Mouse (Mus musculus) limb, embryonic 15.5 days (tissue): ENCODE measurements around the gene Dnm3. TPM values are rescaled to one million over a fixed set of nuclear protein-coding genes. Genes with fewer than 3 reads are reported as not detected.

Experiments
- ATAC-seq: fragments of 200-750 bp; cut with Nextera tagmentation; 2 replicates; pipeline ENCODE4 v1.8.0; 2017; ENCODE audit warnings: low read depth, moderate TSS enrichment; ENCODE audit not compliant: insufficient number of reproducible peaks, low FRiP score, low TSS enrichment
- H3K27ac ChIP-seq: fragments of 300-500 bp; sonication (generic); 2 replicates; pipeline ENCODE4 v1.5.1; 2015; ENCODE audit warnings: moderate library complexity, mild to moderate bottlenecking, inconsistent platforms
- H3K27me3 ChIP-seq: fragments of 300-500 bp; sonication (generic); 2 replicates; pipeline ENCODE4 v1.6.1; 2015; ENCODE audit warnings: inconsistent platforms
- H3K36me3 ChIP-seq: fragments of 300-500 bp; sonication (generic); 2 replicates; pipeline ENCODE4 v1.6.1; 2015; ENCODE audit warnings: inconsistent platforms
- H3K4me1 ChIP-seq: fragments of 300-500 bp; sonication (generic); 2 replicates; pipeline ENCODE4 v1.6.1; 2015; ENCODE audit warnings: inconsistent platforms
- H3K4me2 ChIP-seq: fragments of 300-500 bp; sonication (generic); 2 replicates; pipeline ENCODE4 v1.6.1; 2015; ENCODE audit warnings: mild to moderate bottlenecking, inconsistent platforms
- H3K4me3 ChIP-seq: fragments of 300-500 bp; sonication (generic); 2 replicates; pipeline ENCODE4 v1.5.1; 2015; ENCODE audit warnings: mild to moderate bottlenecking, inconsistent platforms
- H3K9ac ChIP-seq: fragments of 300-500 bp; sonication (generic); 2 replicates; pipeline ENCODE4 v1.6.1; 2015; ENCODE audit warnings: inconsistent platforms
- H3K9me3 ChIP-seq: fragments of 300-500 bp; sonication (generic); 2 replicates; pipeline ENCODE4 v1.6.1; 2016; ENCODE audit warnings: inconsistent platforms
- WGBS: fragments of 180-500 bp; shearing (Covaris S2); methylation state at CpG from one replicate; pipeline ENCODE4 v1.1.7; 2015; 5-methylcytosine and 5-hydroxymethylcytosine counted together
- polyA plus RNA-seq: library from polyadenylated mRNA; unstranded; fragments of >200 nt; fragmentation: Nextera tagmentation; extraction: Ambion mirVana; gene quantifications from 2 replicates; pipeline ENCODE4 v1.2.1, GENCODE M21; 2015

Dnm3 gene
- polyA plus RNA-seq, 1 experiment from 2014 or later: 23.6 TPM

GRCm38 (mm10) chr1:162108726-162109436 is 369.0 kb downstream of the Dnm3 start:
- no peak for ATAC-seq
- Histone ChIP-seq H3K4me2 (no peak overlapping the region), H3K36me3 (no peaks in the 10 kb centered on the region), H3K27ac (peak overlapping the region; percentile 81), H3K9ac (no peak overlapping the region), H3K4me1 (peaks cover 14% of the 10 kb centered on the region), H3K27me3 (no peaks in the 10 kb centered on the region), H3K4me3 (no peak overlapping the region), H3K9me3 (no peaks in the 10 kb centered on the region)
- WGBS: 53% methylated on average over 6 of the region's 6 CpGs

DNA sequence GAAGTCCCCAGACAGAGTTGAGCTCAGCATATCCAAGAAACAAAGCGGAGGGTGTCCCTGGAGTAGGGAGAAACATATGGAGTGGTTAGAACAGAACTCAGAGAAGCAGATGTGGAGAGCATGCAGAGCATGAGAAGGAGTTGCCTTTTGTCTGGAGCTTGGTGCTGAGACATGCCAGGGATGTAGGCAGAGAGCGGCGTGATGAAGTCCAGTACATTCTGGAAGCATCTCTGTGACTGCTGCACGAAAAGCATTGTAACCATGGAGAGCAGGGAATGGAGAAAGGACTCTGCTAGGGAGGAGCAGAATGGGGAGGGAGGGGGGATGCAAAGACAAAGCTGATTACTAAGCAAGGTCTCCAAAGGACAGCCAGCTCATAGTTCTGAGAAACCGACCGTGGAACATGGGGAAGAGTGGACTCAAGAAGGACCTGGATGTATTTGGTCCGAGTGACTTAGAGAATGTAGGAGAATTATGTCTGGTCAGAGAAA is 369.6 kb downstream of the Dnm3 start:
- 61% methylated on average over 7 of the region's 7 CpGs for WGBS
- H3K27me3 ChIP-seq: no peaks in the 10 kb centered on the region
- peak; percentile 48; the same call in 1 of the 2 replicates for ATAC-seq
- peak overlapping the region; percentile 81 for H3K27ac ChIP-seq
- H3K4me3 ChIP-seq: no peak overlapping the region
- no peaks in the 10 kb centered on the region for H3K36me3 ChIP-seq
- peaks cover 14% of the 10 kb centered on the region for H3K4me1 ChIP-seq
- no peak overlapping the region for H3K9ac ChIP-seq
- no peaks in the 10 kb centered on the region for H3K9me3 ChIP-seq
- H3K4me2 ChIP-seq: no peak overlapping the region

DNA sequence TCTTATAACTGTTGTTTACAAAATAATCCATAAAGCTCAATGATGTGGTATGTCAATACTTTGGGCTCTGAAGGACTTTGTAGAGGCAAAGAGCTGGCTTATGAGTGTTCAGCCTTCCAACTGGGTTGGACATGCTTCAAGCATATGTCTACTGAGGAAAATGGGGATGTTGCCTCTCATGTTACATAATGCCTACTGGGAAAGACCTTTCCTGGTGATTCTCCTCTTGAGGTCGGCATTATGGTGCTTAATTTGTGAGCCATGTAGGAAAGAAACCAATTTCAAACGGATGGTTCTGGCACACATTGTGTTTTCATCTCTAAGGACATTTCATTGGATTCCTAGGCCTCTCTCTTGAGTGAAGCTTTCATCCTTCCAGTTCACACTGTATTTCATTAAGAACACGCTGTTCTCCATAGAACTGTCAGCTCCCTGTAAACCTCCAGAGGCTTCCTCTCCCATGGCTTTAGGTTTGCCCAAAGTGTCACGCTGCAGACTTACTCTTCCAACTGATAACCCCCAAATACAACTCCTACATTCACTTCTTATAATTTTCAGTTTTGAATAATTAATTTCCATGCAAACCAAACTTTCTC is 370.7 kb downstream of the Dnm3 start:
- no peak overlapping the region for H3K4me3 ChIP-seq
- no peak overlapping the region for H3K9ac ChIP-seq
- H3K27ac ChIP-seq: peak overlapping the region; percentile 54; the same call in 1 of the 2 replicates
- no peak overlapping the region for H3K4me2 ChIP-seq
- H3K27me3 ChIP-seq: no peaks in the 10 kb centered on the region
- WGBS: 68% methylated on average over 4 of the region's 4 CpGs
- H3K36me3 ChIP-seq: no peaks in the 10 kb centered on the region
- ATAC-seq: no peak
- H3K4me1 ChIP-seq: peaks cover 14% of the 10 kb centered on the region
- H3K9me3 ChIP-seq: no peaks in the 10 kb centered on the region

DNA sequence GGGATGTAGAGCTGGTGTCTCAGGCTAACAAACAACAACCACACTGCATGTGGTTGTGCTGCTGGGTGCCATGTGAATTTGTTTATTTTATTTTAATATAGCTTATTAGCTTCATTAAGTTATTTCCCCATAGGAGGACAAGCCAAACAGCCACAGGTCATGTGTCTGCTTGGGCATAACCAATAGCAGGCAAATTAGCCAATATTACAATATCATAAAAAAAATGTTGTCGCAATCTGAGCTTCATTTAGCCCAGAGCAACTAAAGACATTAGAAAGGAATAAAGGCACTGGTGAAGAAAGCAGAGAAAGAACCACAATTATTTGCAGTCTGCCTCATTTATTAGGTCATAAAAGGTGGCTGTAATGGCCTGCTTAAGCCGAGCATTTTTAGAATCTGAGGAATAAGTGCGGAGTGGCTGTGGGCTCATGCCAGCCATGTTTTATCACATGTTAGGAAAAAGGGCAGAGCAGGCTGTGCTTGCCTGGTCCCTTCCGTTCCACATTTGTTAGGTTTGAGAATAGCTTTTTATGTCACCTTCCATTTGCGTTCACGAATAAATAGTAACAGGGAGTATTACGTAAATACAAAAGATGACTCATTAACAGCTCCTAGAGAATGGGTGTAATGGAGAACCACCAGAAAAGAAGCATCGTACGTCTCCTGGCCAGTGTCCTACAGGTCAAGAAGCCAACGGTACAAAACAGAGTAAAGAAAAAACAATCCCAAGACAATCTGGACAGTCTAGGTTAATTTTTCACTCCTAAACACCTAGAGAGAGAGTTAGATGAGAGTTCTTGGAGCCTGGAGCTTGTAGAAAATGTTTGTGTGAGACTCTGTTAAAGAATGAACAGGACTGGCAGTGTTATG is 376.6 kb downstream of the Dnm3 start:
- no peak overlapping the region for H3K4me3 ChIP-seq
- no peaks in the 10 kb centered on the region; the same call in 1 of the 2 replicates for H3K4me1 ChIP-seq
- no peak overlapping the region for H3K9ac ChIP-seq
- 42% methylated on average over 10 of the region's 10 CpGs for WGBS
- H3K36me3 ChIP-seq: no peaks in the 10 kb centered on the region
- ATAC-seq: no peak
- H3K27me3 ChIP-seq: no peaks in the 10 kb centered on the region
- peak overlapping the region; percentile 65 for H3K27ac ChIP-seq
- no peak overlapping the region for H3K4me2 ChIP-seq
- H3K9me3 ChIP-seq: no peaks in the 10 kb centered on the region

DNA sequence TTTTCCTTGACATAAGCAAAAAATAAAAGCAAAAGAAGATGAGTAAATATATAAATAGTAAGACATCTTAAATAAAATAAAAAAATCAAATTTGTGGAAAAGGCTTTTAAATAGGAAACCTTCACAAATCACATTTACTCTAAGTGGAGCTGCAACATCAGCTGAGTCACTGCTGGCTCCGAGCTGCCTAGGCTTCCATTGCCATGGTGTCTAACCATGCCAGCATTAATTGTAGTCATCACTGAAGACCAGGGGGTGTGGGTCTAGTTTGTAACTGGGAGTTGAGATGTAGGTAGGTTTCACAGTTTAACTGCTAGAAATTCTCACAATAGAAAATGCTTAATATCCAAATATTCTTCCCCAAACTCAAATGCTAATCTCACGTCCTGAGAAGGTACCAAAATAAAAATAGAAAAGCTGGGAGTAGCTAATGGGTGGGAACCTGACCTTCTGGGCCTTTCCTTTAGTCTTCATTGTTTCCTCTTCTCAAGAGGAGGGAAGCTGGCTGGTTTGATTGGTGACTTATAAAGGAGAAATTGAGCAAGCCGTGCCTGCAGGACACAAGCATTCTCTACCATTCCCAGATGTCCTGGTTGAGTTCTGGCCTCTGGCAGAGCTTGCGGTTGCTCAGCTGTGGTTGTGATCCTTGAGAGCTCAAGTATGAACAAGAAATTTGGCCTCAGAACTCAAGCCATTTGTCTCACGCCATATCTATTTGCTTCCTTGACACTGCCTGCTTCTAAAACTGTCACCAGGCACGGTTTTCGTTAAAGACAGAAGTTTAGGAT is 377.6 kb downstream of the Dnm3 start:
- H3K9me3 ChIP-seq: no peaks in the 10 kb centered on the region
- WGBS: 49% methylated on average over 7 of the region's 7 CpGs
- no peaks in the 10 kb centered on the region for H3K27me3 ChIP-seq
- no peaks in the 10 kb centered on the region; the same call in 1 of the 2 replicates for H3K4me1 ChIP-seq
- no peak for ATAC-seq
- H3K27ac ChIP-seq: peak overlapping the region; percentile 65
- no peak overlapping the region for H3K9ac ChIP-seq
- no peaks in the 10 kb centered on the region for H3K36me3 ChIP-seq
- no peak overlapping the region for H3K4me3 ChIP-seq
- no peak overlapping the region for H3K4me2 ChIP-seq

GRCm38 (mm10) chr1:162099203-162099602 is 378.6 kb downstream of the Dnm3 start:
- Histone ChIP-seq H3K4me1 (peaks cover 3% of the 10 kb centered on the region; the same call in 1 of the 2 replicates), H3K36me3 (no peaks in the 10 kb centered on the region), H3K27me3 (no peaks in the 10 kb centered on the region), H3K4me2 (no peak overlapping the region), H3K9me3 (no peaks in the 10 kb centered on the region), H3K4me3 (no peak overlapping the region), H3K27ac (no peak overlapping the region), H3K9ac (no peak overlapping the region)
- ATAC-seq: no peak
- 74% methylated on average over 3 of the region's 3 CpGs for WGBS

GRCm38 (mm10) chr1:162094523-162095272 is 383.1 kb downstream of the Dnm3 start:
- WGBS: 55% methylated on average over 8 of the region's 8 CpGs
- Histone ChIP-seq H3K36me3 (no peaks in the 10 kb centered on the region), H3K27me3 (no peaks in the 10 kb centered on the region), H3K4me3 (no peak overlapping the region), H3K4me1 (peaks cover 14% of the 10 kb centered on the region), H3K9me3 (no peaks in the 10 kb centered on the region), H3K27ac (peak overlapping the region; percentile 85), H3K4me2 (no peak overlapping the region), H3K9ac (no peak overlapping the region)
- no peak for ATAC-seq

DNA sequence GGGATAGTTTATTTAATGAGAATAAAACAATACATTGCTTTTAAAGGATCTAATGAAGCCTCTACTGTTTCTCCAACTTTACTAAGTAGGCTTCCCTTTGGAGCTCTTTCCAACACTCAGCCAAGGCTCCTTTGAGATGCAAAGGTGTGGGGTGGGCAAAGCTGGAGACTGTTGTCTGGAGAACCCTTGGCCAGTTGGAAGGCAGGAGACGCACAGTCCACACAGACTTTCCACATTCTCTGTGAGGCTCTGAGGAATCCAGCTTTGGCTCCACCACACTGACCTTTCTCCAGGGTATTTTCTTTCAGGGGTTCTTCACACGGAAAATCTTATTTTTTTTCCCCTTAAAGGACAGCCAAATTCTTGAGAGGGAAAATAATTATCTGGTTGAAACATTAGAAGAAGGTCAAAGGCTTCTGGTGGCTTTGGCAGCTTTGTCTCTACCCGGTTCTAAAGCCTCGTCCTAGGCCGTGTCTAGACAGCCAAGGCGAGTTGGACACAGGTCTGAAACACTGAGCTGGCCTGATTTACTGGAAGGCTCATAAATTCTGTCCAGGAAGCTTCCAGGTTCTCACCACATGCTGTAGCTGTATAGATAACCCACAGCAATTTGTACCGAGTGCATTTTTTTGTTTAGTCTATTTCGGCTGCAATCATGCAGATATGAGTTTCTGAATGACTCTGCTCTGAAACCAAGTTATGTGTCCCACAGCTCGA is 383.9 kb downstream of the Dnm3 start:
- H3K4me2 ChIP-seq: no peak overlapping the region
- H3K9me3 ChIP-seq: no peaks in the 10 kb centered on the region
- H3K36me3 ChIP-seq: no peaks in the 10 kb centered on the region
- WGBS: 25% methylated on average over 9 of the region's 9 CpGs
- ATAC-seq: peak; percentile 78
- no peak overlapping the region for H3K4me3 ChIP-seq
- no peaks in the 10 kb centered on the region for H3K27me3 ChIP-seq
- H3K4me1 ChIP-seq: peaks cover 14% of the 10 kb centered on the region
- H3K27ac ChIP-seq: peak overlapping the region; percentile 85
- no peak overlapping the region for H3K9ac ChIP-seq

GRCm38 (mm10) chr1:162092899-162093659 is 384.8 kb downstream of the Dnm3 start:
- no peak overlapping the region for H3K4me2 ChIP-seq
- WGBS: 46% methylated on average over 3 of the region's 3 CpGs

DNA sequence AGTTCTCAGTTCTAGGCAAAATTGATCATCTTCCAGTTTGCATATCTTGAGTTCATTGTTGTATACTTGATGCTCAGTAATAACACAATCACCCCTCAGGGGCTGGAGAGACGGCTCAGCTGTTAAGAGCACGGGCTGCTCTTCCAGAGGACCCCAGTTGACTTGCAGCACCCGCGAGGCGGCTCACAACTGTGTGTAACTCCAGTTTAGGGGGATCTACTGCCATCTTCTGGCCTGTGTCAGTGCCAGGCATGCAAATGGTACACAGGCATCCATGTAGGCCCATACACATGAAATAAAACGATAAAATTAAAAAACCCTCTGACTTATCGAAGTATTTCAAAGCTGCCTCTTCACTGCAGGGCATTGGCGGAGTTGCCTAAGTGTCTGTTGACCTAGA is 385.4 kb downstream of the Dnm3 start:
- peaks cover 14% of the 10 kb centered on the region for H3K4me1 ChIP-seq
- no peaks in the 10 kb centered on the region for H3K9me3 ChIP-seq
- H3K9ac ChIP-seq: no peak overlapping the region
- no peak overlapping the region for H3K4me2 ChIP-seq
- no peak overlapping the region for H3K4me3 ChIP-seq
- ATAC-seq: no peak
- no peaks in the 10 kb centered on the region for H3K27me3 ChIP-seq
- H3K27ac ChIP-seq: peak overlapping the region; percentile 75
- WGBS: 84% methylated on average over 8 of the region's 8 CpGs
- H3K36me3 ChIP-seq: no peaks in the 10 kb centered on the region

More at GRCm38 (mm10) chr1:162092899-162093659, 384.8 kb downstream of the Dnm3 start:
- no peak for ATAC-seq
- Histone ChIP-seq H3K9me3 (no peaks in the 10 kb centered on the region), H3K9ac (no peak overlapping the region), H3K4me1 (peaks cover 14% of the 10 kb centered on the region), H3K4me3 (no peak overlapping the region), H3K27me3 (no peaks in the 10 kb centered on the region), H3K36me3 (no peaks in the 10 kb centered on the region), H3K27ac (peak overlapping the region; percentile 85)
